Mouse (Mus musculus): Measurements from ENCODE around the gene Gm20696. TPM values are rescaled to one million over a fixed set of nuclear protein-coding genes. Genes with fewer than 3 reads are reported as not detected.

The Gm20696 gene
- total RNA-seq, 4 experiments from 2014 or later, result 0.72 to 1.3 (median 0.81) TPM

- DNase-seq (ENCODE audit: low spot score in 2 of 2), result no peak
Observed at GRCm38 (mm10) chr6:99573343-99573742, 93.3 kb downstream of the Gm20696 start.

GRCm38 (mm10) chr6:99572071-99572470 lies 94.5 kb downstream of the Gm20696 start:
- DNase-seq (ENCODE audit: low spot score in 2 of 2), result no peak

GRCm38 (mm10) chr6:99566921-99567320 lies 99.7 kb downstream of the Gm20696 start:
- DNase-seq (ENCODE audit: low spot score in 2 of 2), result no peak

DNA sequence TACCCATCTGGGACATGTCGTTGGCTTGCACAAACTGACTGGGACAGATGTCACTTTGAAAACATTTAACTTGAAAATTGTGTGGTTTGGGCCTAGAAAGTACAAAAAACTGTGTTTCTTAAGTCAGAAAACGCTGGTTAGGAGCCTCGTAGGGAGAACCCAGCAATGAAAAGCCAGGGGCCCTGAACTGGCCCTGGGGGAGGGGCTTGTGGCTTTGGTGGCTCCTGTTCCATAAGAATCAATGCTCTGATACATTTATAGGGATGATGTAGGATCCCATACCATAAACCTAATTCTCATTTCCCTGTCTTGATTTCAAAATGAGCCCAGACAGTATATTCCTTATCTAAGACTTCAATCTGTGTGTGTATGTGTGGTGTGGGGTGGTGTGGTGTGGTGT lies 101.8 kb downstream of the Gm20696 start:
- DNase-seq (ENCODE audit: low spot score in 2 of 2), result no peak

DNA sequence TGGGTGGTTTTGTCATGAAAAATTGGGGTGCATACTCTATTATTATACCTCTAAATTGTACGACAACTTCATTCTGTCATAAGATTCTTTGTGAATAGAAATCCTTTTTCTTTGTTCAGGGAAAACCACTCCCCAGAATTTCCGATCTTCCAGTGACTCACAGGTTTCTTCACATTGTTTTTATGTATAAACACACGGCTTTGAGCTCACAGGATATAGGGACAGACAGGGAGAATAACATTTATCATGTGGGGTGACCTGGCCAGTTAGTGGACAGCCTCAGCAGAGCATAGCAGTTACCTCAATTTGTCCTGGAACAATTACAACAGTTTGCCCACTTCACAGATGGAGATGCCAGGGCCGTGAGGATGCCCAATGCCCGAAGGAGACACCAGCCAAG lies 109.6 kb downstream of the Gm20696 start:
- DNase-seq (ENCODE audit: low spot score in 2 of 2), result no peak

DNA sequence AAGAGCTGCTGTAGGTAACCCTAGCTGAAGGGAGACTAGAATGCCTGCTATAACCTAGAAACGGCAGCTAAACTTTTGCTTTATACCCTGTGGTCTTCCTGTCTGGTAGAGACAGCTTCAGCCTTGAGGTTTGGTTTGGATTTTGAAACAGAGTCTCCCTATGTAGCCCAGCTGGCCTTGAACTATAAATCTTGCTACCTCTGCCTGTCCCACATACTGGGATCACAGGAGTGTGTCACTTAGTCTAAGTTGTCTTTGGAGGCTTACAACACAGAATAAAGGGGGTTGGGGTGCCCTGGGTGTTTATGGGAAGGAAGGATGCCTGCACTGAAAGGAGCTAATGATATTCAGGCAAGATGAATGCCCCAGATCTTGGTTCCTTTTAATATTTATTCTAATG lies 113.8 kb downstream of the Gm20696 start:
- no peak for DNase-seq (ENCODE audit: low spot score in 2 of 2)

GRCm38 (mm10) chr6:99546416-99546815 lies 120.2 kb downstream of the Gm20696 start:
- DNase-seq (ENCODE audit: low spot score in 2 of 2), result no peak

- DNase-seq (ENCODE audit: low spot score in 2 of 2), result no peak
Observed at GRCm38 (mm10) chr6:99545437-99545836, 121.2 kb downstream of the Gm20696 start.

DNA sequence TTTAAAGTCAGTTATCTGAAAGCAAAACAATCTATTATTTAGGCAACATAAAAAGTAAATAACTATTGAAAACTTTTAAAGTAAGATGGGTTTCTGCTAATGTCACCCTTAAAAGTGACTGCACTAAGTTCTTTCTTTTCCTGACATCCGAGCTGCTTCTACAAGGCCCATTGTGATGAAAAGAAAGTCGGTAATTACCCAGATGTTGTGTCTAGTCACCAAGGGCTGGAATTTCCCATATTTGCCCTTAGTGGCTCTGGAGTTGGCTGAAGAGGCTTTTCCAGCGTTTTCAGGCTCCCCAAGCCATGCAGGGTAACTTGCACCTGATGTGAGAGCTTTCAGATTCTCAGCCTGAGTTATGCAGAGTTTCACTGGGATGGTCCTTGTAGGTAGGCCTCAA lies 125.5 kb downstream of the Gm20696 start:
- no peak for DNase-seq (ENCODE audit: low spot score in 2 of 2)

GRCm38 (mm10) chr6:99540653-99541052 lies 125.9 kb downstream of the Gm20696 start:
- DNase-seq (ENCODE audit: low spot score in 2 of 2), result no peak

GRCm38 (mm10) chr6:99540146-99540545 lies 126.5 kb downstream of the Gm20696 start:
- no peak for DNase-seq (ENCODE audit: low spot score in 2 of 2)

- DNase-seq (ENCODE audit: low spot score in 2 of 2), result no peak
Observed at GRCm38 (mm10) chr6:99538194-99538941, 128.2 kb downstream of the Gm20696 start.

- no peak for DNase-seq (ENCODE audit: low spot score in 2 of 2)
Observed at GRCm38 (mm10) chr6:99534211-99534745, 132.3 kb downstream of the Gm20696 start.

- no peak for DNase-seq (ENCODE audit: low spot score in 2 of 2)
Observed at GRCm38 (mm10) chr6:99532458-99532857, 134.1 kb downstream of the Gm20696 start.

DNA sequence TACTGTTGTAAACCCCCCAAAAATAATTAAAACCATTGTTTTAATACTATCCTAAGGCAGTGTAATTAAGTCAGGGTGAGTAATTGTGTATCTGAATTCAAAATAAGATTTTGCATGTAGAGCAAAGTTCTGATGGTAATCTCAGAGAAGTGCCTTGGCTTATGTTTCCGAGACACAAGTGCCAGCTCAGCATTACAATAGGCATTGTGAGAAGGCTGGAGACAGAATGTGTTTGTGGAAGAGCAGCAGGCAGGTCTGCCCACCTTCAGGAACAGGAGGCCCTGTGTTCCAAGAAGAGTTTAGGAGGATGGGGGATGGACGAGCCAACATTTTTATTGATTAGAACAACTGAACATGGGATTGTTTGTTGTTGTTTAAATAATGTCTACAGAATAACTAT lies 137.6 kb downstream of the Gm20696 start:
- no peak for DNase-seq (ENCODE audit: low spot score in 2 of 2)

DNA sequence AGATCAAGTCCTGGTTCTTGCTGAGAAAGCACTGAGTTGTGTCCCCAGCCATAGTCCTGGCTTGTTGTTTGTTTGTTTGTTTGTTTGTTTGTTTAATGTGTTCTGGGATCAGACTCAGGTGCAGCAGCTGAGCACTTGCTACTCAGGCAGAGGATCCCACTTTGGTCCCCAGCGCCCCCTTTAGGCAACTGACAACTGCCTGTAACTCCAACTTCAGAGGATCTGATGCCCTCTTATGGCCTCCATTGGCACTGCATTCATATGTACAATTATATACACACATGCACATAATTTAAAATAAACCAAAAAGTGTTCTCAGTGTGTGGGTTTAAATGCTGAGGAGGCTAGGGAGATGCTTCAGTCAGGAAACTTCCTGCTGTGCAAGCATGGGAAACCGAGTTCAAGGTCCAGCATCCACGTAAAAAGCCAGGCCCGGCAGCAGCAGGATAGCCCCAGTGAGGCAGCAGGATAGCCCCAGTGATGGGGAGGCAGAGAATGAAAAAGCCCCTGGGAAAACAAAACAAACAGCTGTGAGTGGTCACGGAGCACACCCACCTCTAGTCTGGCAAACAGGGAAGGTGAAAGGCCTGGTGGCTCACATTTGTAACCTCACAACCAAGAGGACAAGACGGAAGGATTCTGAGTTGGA lies 139.0 kb downstream of the Gm20696 start:
- DNase-seq (ENCODE audit: low spot score in 2 of 2), result no peak

- no peak for DNase-seq (ENCODE audit: low spot score in 2 of 2)
Observed at GRCm38 (mm10) chr6:99525351-99525750, 141.2 kb downstream of the Gm20696 start.

DNA sequence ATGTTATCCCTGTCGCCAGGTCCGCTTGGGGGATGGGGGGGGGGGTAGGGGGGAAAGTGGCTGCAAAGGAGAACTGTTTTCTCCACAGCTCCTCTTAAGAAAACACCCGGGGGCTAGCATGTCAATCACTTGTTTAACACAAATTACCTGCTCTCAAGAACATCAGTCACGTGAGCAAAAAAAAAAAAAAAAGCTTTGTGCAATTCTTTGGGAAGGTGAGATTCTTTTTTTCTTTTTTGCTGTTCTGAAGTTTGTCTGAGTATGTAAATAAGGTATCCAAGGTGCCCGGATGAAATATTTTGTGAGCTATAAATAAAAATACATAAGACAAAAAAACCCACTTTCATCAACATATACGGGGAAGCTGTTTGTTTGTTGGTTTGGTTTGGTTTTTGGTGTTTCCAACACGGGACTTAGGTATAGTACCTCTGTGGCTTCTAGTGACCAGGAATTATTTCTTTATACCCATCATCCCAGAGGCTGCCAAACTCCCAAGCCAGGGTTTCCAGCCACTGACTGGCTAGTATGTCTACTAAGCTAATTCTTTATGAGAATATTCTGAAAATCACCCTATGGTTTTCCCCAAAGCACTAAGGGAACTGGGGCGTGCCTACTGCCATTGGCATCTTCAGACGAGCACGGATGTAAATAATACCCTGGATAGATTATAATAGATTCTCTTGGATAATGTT lies 142.8 kb downstream of the Gm20696 start:
- DNase-seq (ENCODE audit: low spot score in 2 of 2), result no peak

DNA sequence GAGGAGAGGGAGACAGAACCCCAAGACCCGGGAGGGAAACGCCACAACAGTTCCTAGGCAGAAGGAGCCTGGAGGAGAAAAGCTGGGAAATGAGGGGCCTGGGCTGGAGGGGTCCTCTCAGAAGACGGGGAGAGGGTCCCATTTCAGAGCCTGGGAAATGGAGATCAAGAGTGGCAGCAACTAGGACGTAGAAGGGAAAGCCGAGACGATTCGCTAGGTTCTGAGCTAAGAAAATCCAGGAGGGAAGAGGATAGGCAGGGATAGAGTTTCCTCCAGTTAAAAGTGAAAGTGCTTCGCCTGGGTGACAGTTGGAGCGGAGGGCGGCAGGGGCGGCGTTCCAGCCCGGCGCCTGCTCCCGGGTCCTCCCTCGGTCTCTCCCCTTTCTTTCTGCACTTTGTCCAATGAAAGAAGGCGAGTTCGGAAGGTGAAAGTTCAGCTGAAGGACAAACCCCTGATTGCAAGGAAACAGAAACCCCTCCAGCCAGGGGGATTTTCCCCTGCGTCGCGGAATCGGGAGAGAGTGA lies 143.4 kb downstream of the Gm20696 start:
- peak; percentile 72 to 78 for DNase-seq (ENCODE audit: low spot score in 2 of 2)

DNA sequence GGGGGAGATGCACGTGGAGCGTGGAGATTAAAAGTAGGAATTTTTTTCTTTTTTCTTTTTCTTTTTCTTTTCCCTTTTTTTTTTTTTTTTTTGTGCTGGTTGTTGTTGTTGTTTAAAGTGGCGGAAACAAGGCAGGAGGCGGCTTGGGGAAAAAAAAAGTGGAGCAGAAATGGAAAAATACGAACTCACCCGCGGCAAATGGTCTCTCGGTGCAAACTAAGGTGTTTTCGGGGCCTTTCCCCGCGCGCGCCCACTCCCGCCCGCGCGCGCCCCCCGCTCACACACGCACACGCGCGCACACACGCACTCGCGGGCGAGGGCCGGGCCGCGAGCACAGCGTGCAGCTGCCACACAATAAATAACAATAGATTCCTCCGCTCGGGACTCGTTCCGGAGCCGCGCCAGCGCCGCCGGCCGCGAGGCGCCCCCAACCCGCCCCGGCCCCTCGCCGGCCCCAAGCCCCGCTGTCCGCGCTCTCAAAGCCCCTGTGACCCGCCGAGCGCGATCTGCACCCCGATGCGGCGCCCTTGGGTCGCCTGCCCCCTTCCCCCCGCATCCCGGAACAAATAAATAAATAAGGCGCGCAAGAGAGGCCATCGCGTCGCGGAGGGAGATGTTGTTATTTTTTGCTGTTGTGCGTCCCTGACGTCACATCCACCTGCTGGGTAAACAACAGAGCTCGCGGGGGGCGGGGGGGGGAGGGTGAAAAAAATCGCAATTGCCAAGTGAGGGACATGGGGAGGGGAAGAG lies 144.1 kb downstream of the Gm20696 start, which contains the start of gene Foxp1:
TSS of gene Foxp1 (minus strand) at position 363 of the 750 bp plus-strand sequence.
- peak; percentile 72 for DNase-seq (ENCODE audit: low spot score in 2 of 2)

Measured in gastrocnemius, adult 8-10 months (tissue).